Mouse (Mus musculus): ENCODE results near the gene Emsy.
A peak's percentile ranks its signal among the peaks of the same experiment; 100 is the strongest.

Gene Emsy

GRCm38 (mm10) chr7:98667956-98668746 is 11.6 kb upstream of the Emsy start:
- DNase-seq = no peak

GRCm38 (mm10) chr7:98665726-98666125 is 9.1 kb upstream of the Emsy start:
- DNase-seq = no peak

- no peak for DNase-seq
Observed at GRCm38 (mm10) chr7:98665166-98665565, 8.6 kb upstream of the Emsy start.

GRCm38 (mm10) chr7:98655681-98656530 is 677 bp downstream of the Emsy start:
- peak; percentile 84 to 91 for DNase-seq

- DNase-seq = no peak
Observed at GRCm38 (mm10) chr7:98651651-98652050, 4.9 kb downstream of the Emsy start.

- DNase-seq = no peak
Observed at GRCm38 (mm10) chr7:98644238-98644637, 12.3 kb downstream of the Emsy start.

GRCm38 (mm10) chr7:98636607-98637006 is 20.0 kb downstream of the Emsy start:
- no peak for DNase-seq

- DNase-seq = peak; percentile 15 to 24
Observed at GRCm38 (mm10) chr7:98633032-98633431, 23.6 kb downstream of the Emsy start.

- no peak for DNase-seq
Observed at GRCm38 (mm10) chr7:98629947-98630346, 26.6 kb downstream of the Emsy start.

- DNase-seq = no peak
Observed at GRCm38 (mm10) chr7:98617739-98618138, 38.8 kb downstream of the Emsy start.

- no peak for DNase-seq
Observed at GRCm38 (mm10) chr7:98612936-98613335, 43.6 kb downstream of the Emsy start.

- DNase-seq = no peak
Observed at GRCm38 (mm10) chr7:98608520-98608919, 48.1 kb downstream of the Emsy start.

GRCm38 (mm10) chr7:98607158-98607557 is 49.4 kb downstream of the Emsy start:
- DNase-seq = no peak

- no peak for DNase-seq
Observed at GRCm38 (mm10) chr7:98601715-98602114, 54.9 kb downstream of the Emsy start.

- DNase-seq = no peak
Observed at GRCm38 (mm10) chr7:98597402-98597801, 59.2 kb downstream of the Emsy start.

GRCm38 (mm10) chr7:98594731-98595130 is 61.9 kb downstream of the Emsy start:
- DNase-seq = no peak

GRCm38 (mm10) chr7:98593276-98593675 is 63.3 kb downstream of the Emsy start:
- no peak for DNase-seq

GRCm38 (mm10) chr7:98589028-98589427 is 67.6 kb downstream of the Emsy start:
- no peak for DNase-seq

GRCm38 (mm10) chr7:98586313-98586712 is 70.3 kb downstream of the Emsy start:
- no peak for DNase-seq

GRCm38 (mm10) chr7:98584555-98584954 is 72.0 kb downstream of the Emsy start:
- DNase-seq = no peak

GRCm38 (mm10) chr7:98581266-98581665 is 75.3 kb downstream of the Emsy start:
- no peak for DNase-seq

GRCm38 (mm10) chr7:98580441-98580840 is 76.1 kb downstream of the Emsy start:
- DNase-seq = peak in 1 of 2 experiments; percentile 47

- no peak for DNase-seq
Observed at GRCm38 (mm10) chr7:98579731-98580130, 76.9 kb downstream of the Emsy start.

GRCm38 (mm10) chr7:98577461-98577860 is 79.1 kb downstream of the Emsy start:
- no peak for DNase-seq

Measured in lung, adult 18-20 months (tissue).